Mouse (Mus musculus): ENCODE results near the gene Fra10ac1.

DNA sequence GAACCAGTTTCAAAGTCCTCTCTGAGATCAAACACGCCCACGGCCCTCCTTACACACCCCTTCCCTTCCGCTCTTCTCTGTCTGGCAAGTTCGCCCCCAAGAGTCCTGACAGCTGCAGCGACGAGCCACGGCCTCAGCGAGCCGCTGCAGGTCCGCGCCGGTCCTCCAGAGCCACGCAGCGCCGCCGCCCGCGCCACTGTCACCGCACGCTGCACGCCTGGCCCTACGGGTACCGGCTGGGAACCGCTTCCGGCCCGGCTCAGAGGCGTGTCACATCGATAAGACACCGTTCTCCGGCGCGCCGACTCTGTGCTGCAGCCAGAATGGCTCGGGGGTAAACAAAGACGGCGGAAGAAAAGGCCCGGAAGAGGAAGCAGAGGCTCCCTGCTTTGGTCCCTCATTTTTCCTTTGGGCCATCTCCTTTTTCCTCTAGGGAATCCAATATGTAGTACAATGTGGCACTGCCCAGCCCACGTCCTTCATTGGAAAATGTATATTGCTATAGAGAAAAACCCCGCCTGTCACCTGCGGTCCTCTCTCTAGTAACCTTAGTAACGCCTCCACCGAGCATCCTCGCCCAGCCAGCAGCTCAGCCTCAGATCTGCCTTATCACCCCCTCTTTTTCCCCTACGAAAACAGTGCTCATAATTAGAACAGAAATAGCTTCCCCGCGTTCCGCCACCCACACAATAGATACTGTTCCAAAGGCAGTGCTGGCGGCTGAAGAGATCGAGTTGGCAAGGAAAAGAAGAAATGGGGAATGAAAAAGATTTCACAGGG lies at the start of gene Fra10ac1:
- TF ChIP-seq CTCF (IDR thresholded peaks at IDR 0.05; ENCODE audit: low read depth, low read length): no peak
- no peak for TF ChIP-seq POLR2A (IDR thresholded peaks at IDR 0.05; ENCODE audit: borderline replicate concordance, low read depth, low read length)

Measured in bone marrow macrophage, adult 2 months (primary cell).